Mouse (Mus musculus): ENCODE data around the gene Cd1d1.
"Not testable (repeated sequence)": the region's sequence is repeated elsewhere in the genome, so short reads cannot be mapped to it uniquely, and the experiment has no call there.

The Cd1d1 gene

GRCm38 (mm10) chr3:86999415-86999740 lies at the start of gene Cd1d1:
Cd1d1 (minus strand) TSS chr3:86999441.
- DNase-seq (ENCODE audit: low spot score) = no peak

GRCm38 (mm10) chr3:87047801-87048200 lies 48.6 kb upstream of the Cd1d1 start:
- no peak for DNase-seq (ENCODE audit: low spot score)

GRCm38 (mm10) chr3:87041733-87042132 lies 42.5 kb upstream of the Cd1d1 start:
- DNase-seq (ENCODE audit: low spot score) = no peak

GRCm38 (mm10) chr3:87038500-87038899 lies 39.3 kb upstream of the Cd1d1 start:
- DNase-seq (ENCODE audit: low spot score) = no peak

- DNase-seq (ENCODE audit: low spot score) = no peak
Measured at GRCm38 (mm10) chr3:87034061-87034460, 34.8 kb upstream of the Cd1d1 start.

GRCm38 (mm10) chr3:87033357-87033756 lies 34.1 kb upstream of the Cd1d1 start:
- DNase-seq (ENCODE audit: low spot score) = peak; percentile 63

DNA sequence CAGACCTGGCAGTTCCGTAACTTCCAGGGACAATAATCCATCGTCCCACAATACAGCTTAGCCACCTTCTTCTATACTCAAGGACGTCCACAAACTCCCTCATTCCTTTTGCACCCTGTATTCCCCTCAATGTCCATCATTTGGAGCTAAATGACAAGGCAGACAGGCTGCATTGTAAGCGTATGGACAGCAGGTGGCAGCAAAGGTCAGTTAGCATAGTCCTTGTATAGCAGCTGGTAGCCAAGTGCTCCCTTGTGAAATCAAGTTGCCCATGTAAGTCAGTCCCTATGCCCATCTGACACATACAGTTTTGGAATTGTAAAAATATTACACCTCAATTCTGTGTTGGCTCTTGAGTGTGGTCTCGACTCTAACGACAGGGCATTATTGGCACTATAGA lies 31.6 kb upstream of the Cd1d1 start:
- DNase-seq (ENCODE audit: low spot score) = no peak

DNA sequence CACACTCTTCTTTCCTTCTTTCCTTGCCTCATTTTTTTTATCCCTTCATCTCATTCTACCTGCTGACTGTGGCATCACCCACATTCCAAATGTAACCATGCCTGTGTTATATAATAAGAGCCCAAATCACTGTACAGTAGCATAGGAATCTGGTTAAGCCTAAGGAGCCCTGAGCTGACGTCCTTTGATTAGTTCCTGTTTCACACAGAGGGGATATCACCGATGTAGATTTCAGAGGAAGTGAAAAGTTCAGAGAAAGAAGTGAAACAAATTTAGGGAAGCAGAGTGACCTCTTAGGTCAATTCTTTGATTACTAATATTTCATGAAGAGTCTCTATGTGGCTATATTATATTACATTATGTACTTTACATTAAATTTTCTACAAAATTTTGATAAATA lies 18.5 kb upstream of the Cd1d1 start:
- no peak for DNase-seq (ENCODE audit: low spot score)

DNA sequence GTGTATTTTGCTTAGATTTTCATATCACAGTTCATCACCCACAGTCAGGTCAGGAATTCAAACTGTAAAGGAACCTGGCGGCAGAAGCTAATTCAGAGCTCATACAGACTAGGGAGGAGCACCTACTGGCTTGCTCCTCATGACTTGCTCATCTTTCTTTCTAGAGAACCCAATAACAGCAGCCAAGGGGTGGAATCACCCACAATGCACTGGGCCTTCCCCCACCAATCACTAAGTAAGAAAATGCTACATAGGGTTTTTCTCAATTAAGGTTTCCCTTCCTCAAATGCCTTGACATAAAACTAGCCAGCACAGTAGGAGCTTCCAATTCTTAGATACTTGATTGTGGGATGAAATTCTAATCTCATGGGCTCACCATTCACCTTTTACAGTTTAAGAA lies 17.8 kb upstream of the Cd1d1 start:
- no peak for DNase-seq (ENCODE audit: low spot score)

DNA sequence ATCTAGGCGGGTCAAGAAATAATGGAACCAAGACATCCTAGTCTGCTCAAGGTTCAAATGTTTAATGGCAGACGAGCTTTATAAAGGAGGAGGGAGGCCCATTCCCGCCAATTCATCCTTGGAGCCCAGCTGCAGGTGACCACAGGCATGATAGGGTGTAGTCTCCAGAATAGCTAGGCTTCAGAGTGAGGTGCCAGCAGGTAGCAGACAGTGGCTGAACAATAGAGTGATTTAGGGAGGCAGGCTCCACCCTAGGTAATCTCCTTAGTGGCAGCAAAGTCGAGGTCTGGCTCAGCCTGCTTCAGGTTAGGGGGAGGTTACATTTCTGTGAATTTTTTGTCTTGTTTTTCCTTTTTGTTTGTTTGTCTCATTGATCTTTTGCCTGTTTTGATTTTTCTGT lies 16.7 kb upstream of the Cd1d1 start:
- DNase-seq (ENCODE audit: low spot score) = no peak

GRCm38 (mm10) chr3:87012406-87012805 lies 13.2 kb upstream of the Cd1d1 start:
- DNase-seq (ENCODE audit: low spot score) = not testable (repeated sequence)

DNA sequence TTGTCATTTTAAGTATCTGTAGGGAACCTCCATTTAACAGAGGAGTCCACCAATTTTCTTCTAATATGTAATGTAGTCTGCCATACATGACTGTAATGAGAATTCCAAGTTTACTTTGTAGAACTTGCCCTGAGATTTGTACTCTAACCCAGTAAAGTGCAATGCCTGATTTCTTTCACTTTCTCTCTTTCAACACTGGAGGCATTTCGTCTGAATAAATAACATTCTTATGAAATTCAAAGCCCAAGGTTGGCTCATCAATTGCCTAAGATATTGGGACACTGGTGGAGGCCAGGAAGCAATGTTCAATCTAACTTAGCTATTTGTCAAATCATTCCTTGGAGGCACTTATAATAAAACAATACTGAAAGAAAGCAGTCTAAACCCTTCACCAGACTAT lies 9.0 kb upstream of the Cd1d1 start:
- not testable (repeated sequence) for DNase-seq (ENCODE audit: low spot score)

DNA sequence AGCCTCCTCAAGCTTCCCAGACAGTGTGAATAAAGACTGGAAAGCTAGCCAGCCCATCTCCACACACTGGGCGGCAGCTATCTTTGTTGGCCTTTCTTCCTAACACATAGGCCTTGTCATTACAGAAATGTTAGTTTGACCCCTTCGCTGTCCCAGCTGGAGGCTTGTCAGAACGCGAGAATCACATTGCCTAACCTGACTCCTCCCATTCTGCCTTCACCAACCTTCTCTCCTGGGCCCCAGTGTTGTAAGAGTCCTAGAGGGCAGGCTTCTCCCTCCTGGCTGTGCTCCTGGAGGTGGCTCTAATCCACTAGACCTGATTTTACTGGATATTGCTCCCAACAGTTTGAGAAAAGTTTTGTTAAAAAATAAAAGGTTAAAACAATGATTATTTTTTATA lies 1.4 kb upstream of the Cd1d1 start:
- no peak for DNase-seq (ENCODE audit: low spot score)

GRCm38 (mm10) chr3:87000051-87000450 lies 810 bp upstream of the Cd1d1 start:
- no peak for DNase-seq (ENCODE audit: low spot score)

- peak; percentile 59 for DNase-seq (ENCODE audit: low spot score)
Measured at GRCm38 (mm10) chr3:86998433-86999414, 517 bp downstream of the Cd1d1 start.

- no peak for DNase-seq (ENCODE audit: low spot score)
Measured at GRCm38 (mm10) chr3:86996111-86996510, 3.1 kb downstream of the Cd1d1 start.

GRCm38 (mm10) chr3:86995381-86995780 lies 3.9 kb downstream of the Cd1d1 start:
- no peak for DNase-seq (ENCODE audit: low spot score)

DNA sequence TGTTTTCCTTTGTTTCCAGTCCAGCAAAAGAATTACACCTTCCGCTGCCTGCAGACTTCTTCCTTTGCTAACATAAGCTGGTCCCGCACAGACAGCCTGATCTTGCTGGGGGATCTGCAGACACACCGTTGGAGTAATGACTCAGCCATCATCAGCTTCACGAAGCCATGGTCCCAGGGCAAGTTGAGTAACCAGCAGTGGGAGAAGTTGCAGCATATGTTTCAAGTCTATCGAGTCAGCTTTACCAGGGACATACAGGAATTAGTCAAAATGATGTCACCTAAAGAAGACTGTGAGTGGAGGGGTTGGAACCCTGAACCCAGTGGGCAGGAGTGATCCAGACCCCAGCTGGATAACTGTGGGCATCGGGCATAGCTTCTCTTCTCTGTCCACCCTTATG lies 12.3 kb downstream of the Cd1d1 start:
- not testable (repeated sequence) for DNase-seq (ENCODE audit: low spot score)

DNA sequence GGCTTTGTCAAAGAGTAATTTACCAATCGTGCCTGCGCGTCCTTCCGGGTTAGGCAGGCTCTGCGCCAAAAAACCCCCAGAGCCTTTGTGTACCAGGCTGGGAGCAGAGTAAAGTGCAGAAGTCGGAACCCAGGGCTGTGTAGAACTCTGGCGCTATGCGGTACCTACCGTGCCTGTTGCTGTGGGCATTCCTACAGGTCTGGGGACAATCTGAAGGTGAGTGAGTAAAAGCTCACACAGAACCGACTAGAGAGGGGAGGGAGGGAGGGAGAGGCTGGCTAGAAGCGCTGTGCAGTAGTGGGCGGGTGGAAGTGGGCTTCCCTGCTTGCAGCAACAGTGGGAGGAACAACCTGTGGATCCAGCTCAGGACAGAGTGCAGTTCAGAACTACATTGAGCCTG lies 12.8 kb downstream of the Cd1d1 start:
- DNase-seq (ENCODE audit: low spot score) = no peak

- no peak for DNase-seq (ENCODE audit: low spot score)
Measured at GRCm38 (mm10) chr3:86983382-86983781, 15.9 kb downstream of the Cd1d1 start.

- DNase-seq (ENCODE audit: low spot score) = no peak
Measured at GRCm38 (mm10) chr3:86976546-86976945, 22.7 kb downstream of the Cd1d1 start.

DNA sequence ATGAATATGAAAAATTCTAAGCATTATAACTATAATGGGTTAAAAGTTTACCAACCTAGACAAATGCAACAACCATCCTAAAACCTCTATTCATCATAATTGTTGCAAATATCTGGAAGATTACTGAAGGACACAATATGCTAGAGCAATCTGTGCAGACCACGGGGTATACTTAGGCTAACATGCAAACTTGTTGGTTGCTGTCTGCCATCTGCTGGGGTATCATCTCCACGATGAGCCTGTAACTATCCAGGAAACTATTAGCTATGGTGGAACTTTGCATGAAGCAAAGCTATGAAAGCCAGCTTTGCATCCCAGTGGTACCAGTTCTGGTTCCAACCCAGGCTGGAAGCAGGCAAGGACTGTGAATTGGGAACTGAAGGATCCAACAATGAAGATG lies 24.1 kb downstream of the Cd1d1 start:
- no peak for DNase-seq (ENCODE audit: low spot score)

DNA sequence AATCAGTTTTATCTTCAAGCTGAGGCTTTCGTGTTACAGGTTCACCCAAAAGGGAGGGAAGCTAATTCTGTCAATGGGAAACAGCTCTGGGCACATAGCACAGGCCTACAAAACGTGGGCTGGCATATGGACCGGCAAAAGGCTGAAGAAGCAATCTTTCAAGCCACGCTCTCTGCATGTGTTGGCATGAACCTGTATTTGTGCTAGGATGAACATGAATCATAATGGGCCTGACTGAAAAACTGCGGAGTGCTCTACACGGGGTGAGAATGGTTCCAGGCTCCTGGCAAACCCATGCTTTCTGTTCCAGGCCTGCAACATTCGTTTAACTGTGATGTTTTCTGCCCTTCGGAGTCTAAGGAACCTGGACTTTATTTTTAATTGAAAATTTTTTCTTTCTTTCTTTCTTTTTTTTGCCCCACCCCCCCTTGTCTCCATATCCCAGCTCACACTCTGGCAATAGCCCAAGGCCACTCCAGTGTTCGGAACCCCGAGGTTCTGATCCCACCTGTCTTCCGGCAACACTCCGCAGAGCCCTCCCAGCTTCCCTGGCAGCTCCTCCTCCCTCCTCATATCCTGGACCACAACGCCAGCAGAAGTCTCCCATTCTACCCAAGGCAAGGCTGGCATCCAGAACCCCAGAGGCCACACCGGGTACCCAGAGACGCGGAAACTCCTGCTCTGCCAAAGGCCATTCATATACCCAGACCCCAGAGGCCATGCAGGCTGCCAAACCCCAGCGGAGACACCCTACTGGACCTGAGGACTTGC lies 36.4 kb downstream of the Cd1d1 start:
- no peak for DNase-seq (ENCODE audit: low spot score)

DNA sequence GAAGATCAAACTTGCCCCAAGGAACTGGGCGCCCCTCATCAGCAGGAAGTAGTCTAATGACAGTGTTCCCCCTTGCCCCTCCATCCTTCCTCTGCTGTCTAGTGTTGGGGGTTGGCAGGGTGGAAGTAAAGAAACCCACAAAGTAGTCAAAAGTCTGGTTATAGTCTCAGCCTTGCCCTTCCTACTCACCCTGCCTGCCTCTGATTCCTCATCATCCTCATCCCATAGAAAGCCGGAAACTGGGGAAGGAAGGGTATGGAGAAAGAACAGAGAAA lies 37.9 kb downstream of the Cd1d1 start:
- DNase-seq (ENCODE audit: low spot score) = no peak
